In genomic region chr10:109569798-109570197, GRCm38 (mm10) we compare ENCODE assay signal across 17 mouse cellular contexts.
A peak's percentile ranks its signal among the peaks of the same experiment; 100 is the strongest.
DNase-seq lines count a peak whose midpoint lies in the region; ATAC-seq lines count a peak whose summit lies in the region.
"Had no signal": no experiment of that assay in that cellular context is flagged by ENCODE, and none has a peak within 500 bp of the region (broad histone marks: within the 10 kb centered on the region; RNA-seq: fewer than 3 reads in every experiment).

No protein-coding gene starts in this region.

- H3K27me3 ChIP-seq in hindbrain, embryonic 14.5 days (ENCODE audit: control insufficient read depth, insufficient read depth, low read length): no peaks in the 10 kb centered on the region
- no peaks in the 10 kb centered on the region for H3K27me3 ChIP-seq in hindbrain, embryonic 10.5 days (ENCODE audit: insufficient read depth, poor library complexity, severe bottlenecking)
- H3K27me3 ChIP-seq in forebrain, embryonic 10.5 days (ENCODE audit: poor library complexity, severe bottlenecking): no peaks in the 10 kb centered on the region
- H3K27me3 ChIP-seq: midbrain, embryonic 12.5 days had no signal

- no peak overlapping the region for H3K4me3 ChIP-seq in hindbrain, embryonic 14.5 days (replicated peaks; ENCODE audit: low read length)
- no peak overlapping the region for H3K4me3 ChIP-seq in hindbrain, embryonic 10.5 days
- no peak overlapping the region for H3K4me3 ChIP-seq in forebrain, embryonic 10.5 days
- H3K4me3 ChIP-seq: embryonic facial prominence, embryonic 10.5 days; erythroblast, embryonic 14.5 days; heart, adult 2 months; midbrain, embryonic 12.5 days had no signal

- H3K36me3 ChIP-seq in hindbrain, embryonic 14.5 days (replicated peaks; ENCODE audit: control insufficient read depth, insufficient read depth): no peaks in the 10 kb centered on the region
- no peaks in the 10 kb centered on the region for H3K36me3 ChIP-seq in hindbrain, embryonic 10.5 days
- no peaks in the 10 kb centered on the region for H3K36me3 ChIP-seq in forebrain, embryonic 10.5 days (replicated peaks)
- H3K36me3 ChIP-seq: embryonic facial prominence, embryonic 10.5 days; midbrain, embryonic 12.5 days had no signal

- DNase-seq in hindbrain, embryonic 14.5 days (ENCODE audit: low spot score): no peak
- DNase-seq in hindbrain, embryonic 10.5 days (ENCODE audit: low spot score): no peak
- peak; percentile 11 for DNase-seq in right cerebral cortex, postnatal 4 days
- no peak for DNase-seq in right cerebral cortex, postnatal 25 days
- DNase-seq in cerebellum, adult 9-11 months: peak; percentile 54
- DNase-seq in forebrain, embryonic 10.5 days (ENCODE audit: extremely low spot score, low spot score): no peak
- no peak for DNase-seq in natural killer cell, adult 2 months (ENCODE audit: low spot score in 2 of 2)
- DNase-seq in thymus, postnatal 4 days: no peak
- DNase-seq: forebrain, postnatal 0 days; gastrocnemius, postnatal 10 days; heart, adult 2 months; lung, adult 2 months; lung, postnatal 4 days; thymus, postnatal 14 days had no signal

- H3K27ac ChIP-seq in hindbrain, embryonic 14.5 days: no peak overlapping the region
- H3K27ac ChIP-seq in hindbrain, embryonic 10.5 days: no peak overlapping the region
- no peak overlapping the region for H3K27ac ChIP-seq in forebrain, embryonic 10.5 days
- H3K27ac ChIP-seq: embryonic facial prominence, embryonic 10.5 days; heart, adult 2 months; midbrain, embryonic 12.5 days had no signal

- no peaks in the 10 kb centered on the region for H3K4me1 ChIP-seq in hindbrain, embryonic 14.5 days (replicated peaks; ENCODE audit: control insufficient read depth, insufficient read depth, low read length)
- H3K4me1 ChIP-seq in hindbrain, embryonic 10.5 days (replicated peaks): no peaks in the 10 kb centered on the region
- H3K4me1 ChIP-seq in forebrain, embryonic 10.5 days: no peaks in the 10 kb centered on the region
- H3K4me1 ChIP-seq: embryonic facial prominence, embryonic 10.5 days; midbrain, embryonic 12.5 days had no signal

- 0 out of 2 replicates have a peak, but pooled peaks have one; percentile 31 for ATAC-seq in hindbrain, embryonic 14.5 days (ENCODE audit: low FRiP score)
- ATAC-seq: forebrain, postnatal 0 days had no signal

- no peaks in the 10 kb centered on the region for H3K9me3 ChIP-seq in hindbrain, embryonic 14.5 days (ENCODE audit: control insufficient read depth, low read length)
- H3K9me3 ChIP-seq in hindbrain, embryonic 10.5 days: no peaks in the 10 kb centered on the region
- H3K9me3 ChIP-seq in forebrain, embryonic 10.5 days: no peaks in the 10 kb centered on the region
- H3K9me3 ChIP-seq: embryonic facial prominence, embryonic 10.5 days; midbrain, embryonic 12.5 days had no signal

- H3K4me2 ChIP-seq in hindbrain, embryonic 14.5 days (replicated peaks): no peak overlapping the region
- H3K4me2 ChIP-seq: midbrain, embryonic 12.5 days had no signal

- 83% methylated on average over 2 of the region's 2 CpGs for WGBS in hindbrain, embryonic 14.5 days
- 88% methylated on average over 2 of the region's 2 CpGs for WGBS in hindbrain, embryonic 10.5 days
- 94% methylated on average over 2 of the region's 2 CpGs for WGBS in forebrain, embryonic 10.5 days

- H3K9ac ChIP-seq in hindbrain, embryonic 14.5 days: no peak overlapping the region
- H3K9ac ChIP-seq: forebrain, postnatal 0 days; midbrain, embryonic 12.5 days had no signal

Comparison
In these comparisons a context has a peak if more than half of its experiments do, and no peak if none do; other contexts are left out.
1. DNase-seq: peak in right cerebral cortex, postnatal 4 days (single experiment) and cerebellum, adult 9-11 months (single experiment); none in hindbrain, embryonic 14.5 days (single experiment), hindbrain, embryonic 10.5 days (single experiment), right cerebral cortex, postnatal 25 days (single experiment), forebrain, embryonic 10.5 days (single experiment), natural killer cell, adult 2 months (0 of 2) and thymus, postnatal 4 days (single experiment).